Mouse (Mus musculus) left cerebral cortex, postnatal 14 days (tissue): ENCODE data around the gene Mrap. TPM values are rescaled to one million over a fixed set of nuclear protein-coding genes. Genes with fewer than 3 reads are reported as not detected.

ENCODE experiments used
- DNase-seq, 2 experiments: peaks; one replicate each; pipeline ENCODE4 v3.0.0; 2021 to 2022; ENCODE audit warnings: low spot score in 2 of 2, mixed read lengths in 1 of 2
- intact Hi-C: fragments of 180-260 bp; cut with DNase I; formaldehyde crosslinking; loops from one replicate; pipeline ENCODE4 v1.15.1; 2025
- total RNA-seq, 2 experiments: library from RNA; stranded (reverse); gene quantifications; 2 replicates each; pipeline ENCODE4 v1.2.3; 2021

Gene Mrap
- total RNA-seq, 2 experiments from 2014 or later: 0.72 TPM

- intact Hi-C loops: no loop called here
Measured at GRCm38 (mm10) chr16:90736672-90737270, 1.2 kb upstream of the Mrap start.

DNA sequence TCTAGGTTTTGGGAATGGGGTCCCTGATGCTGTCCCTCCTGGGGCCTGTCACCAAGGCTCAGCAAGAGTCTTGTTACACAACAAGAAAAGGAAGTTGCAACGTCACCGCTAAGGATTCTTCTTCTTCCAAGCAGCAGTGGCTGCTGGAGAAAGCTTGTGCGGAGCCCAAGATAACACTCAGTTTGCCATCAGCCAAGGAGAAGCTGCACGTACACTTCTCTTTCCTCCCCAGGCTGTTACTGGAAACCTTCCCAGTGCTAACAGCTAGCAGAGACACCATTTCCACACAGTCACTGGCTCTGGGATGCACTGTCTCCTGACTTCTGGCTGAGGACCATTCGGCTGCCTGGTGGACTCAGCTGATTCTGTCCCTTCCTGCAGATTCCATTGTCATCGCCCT is 9.1 kb downstream of the Mrap start:
- DNase-seq: peak; percentile 32 to 47

More at GRCm38 (mm10) chr16:90736672-90737270, 1.2 kb upstream of the Mrap start:
- no peak for DNase-seq

DNA sequence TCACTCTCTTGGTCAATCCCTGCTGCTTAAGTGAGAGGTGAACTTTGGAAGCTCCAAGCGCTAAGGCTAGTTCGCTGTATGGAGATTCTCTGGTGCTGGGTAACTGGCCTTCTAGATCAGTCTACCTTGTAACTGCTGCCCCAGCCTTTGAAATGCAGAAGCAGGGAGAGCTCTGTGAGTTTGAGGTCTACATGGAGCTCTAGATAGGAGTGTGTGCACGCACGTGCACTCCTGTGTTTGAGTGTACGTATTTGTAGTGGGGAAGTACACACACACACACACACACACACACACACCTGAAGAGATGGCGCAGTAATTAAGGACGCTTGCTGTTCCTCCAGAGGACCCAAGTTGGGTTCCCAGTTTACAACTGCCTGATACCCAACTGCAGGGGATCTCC is 10.2 kb downstream of the Mrap start:
- intact Hi-C loops: no loop called here
- no peak for DNase-seq

More for the DNA sequence above, 9.1 kb downstream of the Mrap start:
- intact Hi-C loops: no loop called here

DNA sequence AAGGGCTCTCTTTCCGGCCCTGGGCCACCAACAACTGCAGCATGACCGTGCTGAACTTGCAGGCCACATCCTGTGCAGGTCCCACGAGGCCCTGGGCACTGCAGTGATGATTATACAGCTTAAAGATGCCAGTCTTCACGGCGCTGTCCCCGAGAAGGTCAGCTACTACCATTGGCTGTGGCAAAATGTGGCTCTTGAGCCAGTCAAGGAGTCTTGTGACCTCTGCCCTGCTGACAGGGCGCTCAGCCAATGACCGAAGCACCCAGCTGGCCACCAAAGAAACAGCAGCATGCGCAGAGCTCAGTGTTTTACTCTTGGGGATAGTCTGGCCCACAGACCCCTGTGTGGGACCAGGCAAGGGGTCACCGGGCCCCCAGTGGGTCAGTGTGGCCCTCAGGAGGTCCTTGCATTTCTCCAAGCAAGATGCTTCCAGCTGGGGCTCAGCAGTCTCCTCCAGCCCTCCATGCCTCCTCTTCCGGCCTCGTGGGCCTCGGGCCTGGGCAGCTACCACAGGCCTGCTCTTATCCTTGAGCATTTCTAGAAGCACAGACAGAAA is 15.5 kb downstream of the Mrap start:
- intact Hi-C loops: no loop called here

GRCm38 (mm10) chr16:90759335-90759734 is 21.3 kb downstream of the Mrap start:
- no peak for DNase-seq
- intact Hi-C loops: no loop called here

More for the DNA sequence above, 15.5 kb downstream of the Mrap start:
- no peak for DNase-seq

GRCm38 (mm10) chr16:90760515-90760914 is 22.5 kb downstream of the Mrap start:
- no peak for DNase-seq
- intact Hi-C loops: no loop called here

DNA sequence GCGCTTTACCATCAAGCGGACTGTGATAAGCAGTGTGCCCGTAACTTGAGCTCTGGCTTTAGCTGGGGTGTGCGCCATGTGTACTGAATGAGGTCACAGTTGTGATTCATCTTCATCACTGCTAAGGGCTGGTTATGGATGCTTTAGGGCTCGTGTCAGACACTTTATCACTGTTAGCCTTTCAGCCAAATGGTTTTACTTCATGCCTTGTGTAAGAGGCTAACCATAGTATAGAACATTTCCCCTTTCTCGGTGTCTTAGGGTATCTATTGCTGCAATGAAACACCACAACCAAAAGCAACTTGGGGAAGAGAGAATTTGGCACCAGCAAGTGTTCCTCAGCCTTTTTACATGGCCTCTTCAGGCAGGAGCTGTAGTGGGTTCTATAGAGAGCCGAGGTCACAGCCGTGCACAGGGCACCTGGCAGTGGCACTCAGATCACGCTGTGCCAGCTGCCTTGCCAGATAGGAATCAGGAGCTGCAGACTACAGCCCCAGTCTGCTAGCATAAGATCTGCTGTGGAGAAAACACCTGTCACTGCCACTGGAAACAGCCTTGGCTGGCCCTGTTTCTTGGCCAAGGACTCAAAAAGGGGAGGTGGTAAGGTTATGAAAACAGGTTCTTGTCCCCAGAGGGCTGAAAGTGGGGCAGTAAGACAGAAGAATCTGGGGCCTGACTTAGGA is 27.3 kb downstream of the Mrap start:
- DNase-seq: no peak
- intact Hi-C loops: no loop called here

DNA sequence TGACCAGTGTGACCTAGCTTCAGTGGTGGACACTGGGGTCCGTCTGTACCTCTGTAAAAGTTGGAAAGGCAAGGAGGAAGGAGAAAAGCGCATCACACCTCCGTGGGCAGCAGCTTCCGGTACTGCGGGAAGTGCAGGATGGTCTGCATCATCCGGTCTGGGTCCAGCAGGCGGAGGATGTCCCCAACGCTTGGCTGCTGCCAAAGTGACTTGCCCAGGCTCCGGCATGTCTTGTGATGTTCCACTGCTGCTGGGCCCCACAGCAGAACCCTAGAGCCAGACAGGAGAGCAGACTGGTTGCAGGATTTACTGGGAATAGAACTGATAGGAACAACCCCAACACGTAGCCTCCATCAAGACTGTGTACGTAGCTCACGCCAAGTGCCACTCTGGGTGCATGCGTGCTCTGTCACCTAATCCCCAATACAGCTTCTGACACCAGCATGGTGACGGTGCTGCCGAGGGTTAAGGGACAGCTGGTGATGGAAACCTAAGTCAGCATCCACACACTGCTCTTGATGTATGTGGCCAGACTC is 29.0 kb downstream of the Mrap start:
- intact Hi-C loops: no loop called here
- no peak for DNase-seq

- intact Hi-C loops: no loop called here
- no peak for DNase-seq
Measured at GRCm38 (mm10) chr16:90774216-90774615, 36.2 kb downstream of the Mrap start.

DNA sequence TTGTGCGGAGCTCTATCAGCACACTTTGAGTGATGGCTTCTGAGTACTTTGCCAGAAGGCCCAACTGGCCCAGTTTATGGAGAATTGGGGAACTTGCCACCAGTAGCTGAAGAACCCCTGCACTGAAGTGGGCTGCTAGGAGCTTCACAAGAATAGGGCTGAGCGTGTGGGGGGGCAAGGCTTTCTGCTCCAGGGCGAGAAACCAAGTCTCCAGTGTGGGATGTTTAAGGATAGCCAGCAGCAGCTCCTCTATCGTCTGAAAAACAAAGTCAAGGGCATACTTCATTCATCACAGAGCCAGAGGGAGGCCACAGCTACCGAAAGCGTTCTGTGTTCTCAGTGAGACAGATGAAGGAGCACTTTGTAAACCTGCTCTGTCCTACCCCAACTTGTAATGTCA is 36.6 kb downstream of the Mrap start:
- intact Hi-C loops: no loop called here

GRCm38 (mm10) chr16:90775946-90776520 is 38.0 kb downstream of the Mrap start:
- intact Hi-C loops: no loop called here
- DNase-seq: no peak

More for the DNA sequence above, 36.6 kb downstream of the Mrap start:
- no peak for DNase-seq

GRCm38 (mm10) chr16:90779783-90780182 is 41.8 kb downstream of the Mrap start:
- DNase-seq: no peak
- intact Hi-C loops: no loop called here

DNA sequence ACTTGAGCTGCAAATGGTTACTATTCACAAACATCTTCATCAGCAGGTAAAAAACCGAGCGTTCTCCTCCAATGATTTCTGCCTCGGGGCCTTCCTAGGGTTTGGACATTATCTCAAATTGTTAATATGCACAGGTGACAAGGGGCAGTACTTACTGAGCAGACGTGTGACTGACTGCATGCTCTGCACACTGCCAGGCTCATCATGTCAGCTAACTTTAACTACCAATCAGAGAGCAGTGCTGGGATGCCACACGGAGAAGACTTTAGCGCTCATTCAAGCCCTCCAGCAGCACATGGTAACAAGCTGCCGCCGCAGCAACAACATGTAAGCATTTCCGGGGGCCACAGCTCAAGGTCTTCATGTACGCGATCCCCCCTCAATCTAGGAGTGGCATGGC is 45.3 kb downstream of the Mrap start:
- DNase-seq: no peak
- intact Hi-C loops: no loop called here

DNA sequence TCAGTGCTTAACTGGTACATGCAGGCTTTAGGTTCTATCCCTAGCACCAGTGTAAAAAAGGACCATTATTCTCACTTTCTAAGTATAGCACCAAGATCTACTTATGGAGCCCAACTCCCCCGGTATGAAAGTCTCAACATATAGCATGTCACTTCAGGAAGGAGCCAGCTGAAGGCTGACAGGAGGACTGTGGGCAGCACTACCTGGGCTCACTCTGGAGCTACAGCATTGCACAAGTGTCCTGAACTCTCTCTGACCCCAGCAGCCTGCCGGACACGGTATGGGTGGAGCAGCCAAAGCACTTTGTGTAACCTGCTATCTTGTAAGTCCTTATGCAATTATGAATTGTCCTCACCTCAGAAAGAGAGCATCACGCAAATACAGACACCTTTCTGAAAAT is 47.2 kb downstream of the Mrap start:
- DNase-seq: peak in 1 of 2 experiments; percentile 12
- intact Hi-C loops: no loop called here

DNA sequence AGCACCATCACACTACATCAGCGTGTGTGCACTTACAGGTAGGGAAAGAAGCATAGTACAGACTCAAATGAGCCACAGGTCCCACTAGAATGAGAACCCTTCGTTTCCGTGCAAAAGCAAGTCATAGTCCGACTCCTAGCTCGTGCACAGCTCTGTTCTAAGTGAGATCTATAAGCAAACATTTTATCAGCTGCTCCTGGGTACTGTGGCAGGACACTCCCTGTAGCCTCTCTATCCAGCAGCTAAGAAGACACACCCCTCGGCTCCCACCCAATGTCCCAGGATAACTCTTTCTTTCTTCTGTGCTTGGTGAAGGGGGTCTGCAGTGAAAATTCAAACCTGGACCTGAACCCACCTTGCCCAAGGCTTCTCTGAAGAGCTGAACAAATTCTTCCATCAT is 50.6 kb downstream of the Mrap start:
- intact Hi-C loops: no loop called here
- no peak for DNase-seq

DNA sequence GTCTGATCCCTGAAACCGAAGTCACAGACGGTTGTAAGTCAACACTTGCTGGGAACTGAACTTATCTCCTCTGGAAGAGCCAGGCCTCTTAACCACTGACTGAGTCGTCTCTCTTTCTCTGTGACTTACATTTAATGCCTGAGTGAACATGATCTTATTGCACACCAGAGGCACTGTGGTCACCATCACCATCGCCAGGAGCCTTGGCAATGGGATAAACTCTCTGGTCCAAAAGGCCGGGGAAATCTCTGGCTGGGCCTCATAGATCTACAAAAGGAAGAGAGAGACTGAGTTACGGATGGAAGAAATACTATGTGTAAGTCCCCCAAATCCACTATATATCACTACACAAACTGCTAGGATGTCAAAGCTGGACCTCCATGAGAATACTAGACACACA is 52.9 kb downstream of the Mrap start:
- DNase-seq: no peak
- intact Hi-C loops: no loop called here

DNA sequence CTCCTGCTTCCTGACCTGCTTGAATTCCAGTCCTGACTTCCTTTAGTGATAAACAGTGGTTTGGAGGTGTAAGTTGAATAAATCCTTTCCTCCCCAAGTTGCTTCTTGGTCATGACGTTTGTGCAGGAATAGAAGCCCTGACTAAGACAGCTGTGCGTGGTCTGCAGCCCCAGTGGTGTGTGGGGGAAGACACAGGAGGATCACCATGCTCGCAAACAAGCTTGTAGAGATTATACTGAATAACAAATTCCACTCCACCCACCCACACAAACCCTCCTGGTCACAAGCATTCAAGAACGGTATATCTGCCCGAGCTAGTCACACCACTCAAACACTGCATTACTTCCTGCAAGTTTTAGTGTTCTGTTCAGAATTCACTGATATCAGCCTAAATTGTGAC is 54.1 kb downstream of the Mrap start:
- intact Hi-C loops: no loop called here
- DNase-seq: peak in 1 of 2 experiments; percentile 39

GRCm38 (mm10) chr16:90792500-90792899 is 54.5 kb downstream of the Mrap start:
- DNase-seq: no peak
- intact Hi-C loops: no loop called here

DNA sequence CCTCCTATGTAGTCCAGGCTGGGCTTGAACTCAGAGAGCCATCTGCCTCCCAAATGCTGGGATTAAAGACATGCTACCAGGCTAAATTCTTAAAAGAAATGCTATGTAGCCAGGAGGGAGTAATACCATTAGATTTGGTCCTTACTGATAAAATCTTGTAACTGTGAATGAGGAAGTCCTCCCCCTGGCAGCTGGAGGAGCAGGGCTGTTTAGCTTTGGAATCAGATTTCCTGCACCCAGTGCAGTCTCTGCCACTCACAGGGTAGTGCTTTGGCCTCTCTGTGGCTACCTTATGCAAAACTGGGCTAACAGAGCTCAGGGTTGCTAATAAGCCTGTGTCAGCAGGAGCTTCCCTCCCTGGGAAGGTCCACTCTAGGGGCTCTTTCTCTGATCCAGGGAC is 56.7 kb downstream of the Mrap start:
- no peak for DNase-seq
- intact Hi-C loops: no loop called here

DNA sequence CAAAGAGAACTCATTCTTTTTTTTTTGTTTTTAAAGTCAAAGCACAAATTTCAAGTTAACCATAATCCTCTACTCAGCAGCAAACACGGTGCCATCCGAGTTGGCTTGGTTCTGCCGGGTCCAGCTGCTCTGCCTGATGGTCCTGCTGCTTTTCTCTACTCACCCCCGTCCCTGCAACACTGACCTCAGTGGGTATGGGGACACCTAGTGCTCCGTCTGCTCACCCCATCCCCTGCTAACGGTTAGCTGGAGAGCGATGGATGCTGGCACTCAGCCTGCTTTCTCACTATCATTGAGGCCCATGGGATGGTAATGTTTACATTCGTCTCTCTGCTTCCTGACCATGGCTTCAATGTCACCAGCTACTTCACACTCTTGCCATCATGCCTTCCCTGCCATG is 60.4 kb downstream of the Mrap start:
- intact Hi-C loops: no loop called here
- DNase-seq: no peak
